Mouse (Mus musculus) neutrophil, adult 65 days (primary cell): Measurements from ENCODE around the gene Gm20817. TPM values are rescaled to one million over a fixed set of nuclear protein-coding genes. Genes with fewer than 3 reads are reported as not detected.

Experiments
- total RNA-seq: library from RNA; stranded (reverse); gene quantifications from 2 replicates; pipeline ENCODE4 v1.2.4, GENCODE M21; 2023

Gm20817 gene
- not detected in 2 replicates for total RNA-seq

DNA sequence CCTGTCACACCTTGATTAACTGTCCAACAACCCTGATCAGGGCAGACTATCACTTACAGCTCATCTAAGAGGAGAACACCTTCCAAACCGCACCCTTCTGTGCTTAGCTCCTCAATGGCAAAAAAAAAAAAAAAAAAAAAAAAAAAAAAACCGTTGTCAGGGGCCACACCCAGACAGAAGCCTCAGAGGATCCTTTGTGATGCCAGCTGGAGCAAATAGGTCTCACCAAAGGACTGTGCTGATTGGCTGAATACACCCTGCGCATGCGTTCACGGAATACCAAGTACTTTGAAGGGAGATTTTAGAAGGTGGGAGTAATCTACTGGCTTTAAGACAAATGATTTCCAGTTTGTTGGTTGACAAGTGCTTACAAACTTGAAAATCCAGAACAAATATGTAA lies at the start of gene Gm20817:
TSS of gene Gm20817 (minus strand) at position 101 of the 400 bp plus-strand sequence.

